Mouse (Mus musculus) MEL (cell line): ENCODE data around the gene Padi1. TPM values are rescaled to one million over a fixed set of nuclear protein-coding genes. Genes with fewer than 3 reads are reported as not detected.

Source experiments
- DNase-seq: peaks from one replicate; pipeline ENCODE4 v3.0.0; 2011; ENCODE audit warnings: low read depth, low spot score
- H3K27ac ChIP-seq: 2 replicates; pipeline ENCODE4 v1.5.1; 2012; ENCODE audit warnings: low read depth, mild to moderate bottlenecking, control low read depth, low read length, moderate library complexity; ENCODE audit not compliant: control insufficient read depth
- H3K27me3 ChIP-seq, 2 experiments: fragments of 150-350 bp in 1 of 2; sonication (generic) in 1 of 2; 2 replicates each; pipeline ENCODE4 v1.6.1; 2012; ENCODE audit warnings: low read length in 2 of 2, mild to moderate bottlenecking in 2 of 2, improper control_type of control experiment in 1 of 2, moderate library complexity in 1 of 2; ENCODE audit not compliant: insufficient read depth in 2 of 2, control insufficient read depth in 1 of 2
- H3K36me3 ChIP-seq, 2 experiments: 2 replicates each; pipeline ENCODE4 v1.6.1; 2012 to 2014; ENCODE audit warnings: low read length in 2 of 2, improper control_type of control experiment in 1 of 2, inconsistent platforms in 1 of 2, mild to moderate bottlenecking in 1 of 2; ENCODE audit not compliant: insufficient read depth in 2 of 2, control insufficient read depth in 1 of 2
- H3K4me1 ChIP-seq, 2 experiments: fragments of 150-350 bp in 1 of 2; sonication (generic) in 1 of 2; 2 replicates each; pipeline ENCODE4 v1.6.1; 2012; ENCODE audit warnings: low read length in 2 of 2, improper control_type of control experiment in 1 of 2, mild to moderate bottlenecking in 1 of 2; ENCODE audit not compliant: insufficient read depth in 2 of 2, control insufficient read depth in 1 of 2
- H3K4me3 ChIP-seq, 2 experiments: fragments of 150-350 bp in 1 of 2; sonication (generic) in 1 of 2; 2 replicates each; pipeline ENCODE4 v1.5.1; 2012; ENCODE audit warnings: low read depth in 2 of 2, low read length in 2 of 2, mild to moderate bottlenecking in 2 of 2, moderate library complexity in 2 of 2, control low read depth in 1 of 2, improper control_type of control experiment in 1 of 2; ENCODE audit not compliant: control insufficient read depth in 1 of 2, insufficient read depth in 1 of 2
- H3K79me2 ChIP-seq: 2 replicates; pipeline ENCODE4 v1.6.1; 2012; ENCODE audit warnings: mild to moderate bottlenecking, low read length, moderate library complexity; ENCODE audit not compliant: control insufficient read depth, poor library complexity, insufficient read depth
- H3K9ac ChIP-seq: 2 replicates; pipeline ENCODE4 v1.6.1; 2012; ENCODE audit warnings: low read depth, mild to moderate bottlenecking, control low read depth, low read length, moderate library complexity; ENCODE audit not compliant: control insufficient read depth, poor library complexity, severe bottlenecking
- H3K9me3 ChIP-seq: fragments of 150-350 bp; sonication (generic); replicated peaks from 2 replicates; pipeline ENCODE4 v1.6.1; 2012; ENCODE audit warnings: mild to moderate bottlenecking, low read length, improper control_type of control experiment, moderate library complexity; ENCODE audit not compliant: insufficient read depth
- BHLHE40 ChIP-seq: IDR thresholded peaks from 2 replicates; pipeline ENCODE4 v1.6.1; 2012; ENCODE audit warnings: low read depth, mild to moderate bottlenecking, inconsistent platforms, low read length, improper control_type of control experiment, borderline replicate concordance
- CTCF ChIP-seq, 3 experiments: IDR thresholded peaks in 2 of 3; conservative IDR thresholded peaks in 1 of 3; 2 replicates each; pipeline ENCODE4 v1.5.1; 2011 to 2012; ENCODE audit warnings: low read length in 3 of 3, low read depth in 2 of 3, mild to moderate bottlenecking in 2 of 3, improper control_type of control experiment in 1 of 3, inconsistent platforms in 1 of 3, mixed read lengths in 1 of 3, moderate library complexity in 1 of 3; ENCODE audit not compliant: control insufficient read depth in 1 of 3, insufficient read depth in 1 of 3, poor library complexity in 1 of 3, severe bottlenecking in 1 of 3
- E2F4 ChIP-seq: IDR thresholded peaks from 2 replicates; pipeline ENCODE4 v1.6.1; 2011; ENCODE audit warnings: low read depth, low read length, improper control_type of control experiment, borderline replicate concordance
- ELF1 ChIP-seq: IDR thresholded peaks from 2 replicates; pipeline ENCODE4 v1.6.1; 2014; ENCODE audit warnings: low read depth, mild to moderate bottlenecking, inconsistent platforms, low read length, improper control_type of control experiment, moderate library complexity
- EP300 ChIP-seq, 2 experiments: IDR thresholded peaks; 2 replicates each; pipeline ENCODE4 v1.6.1; 2011; ENCODE audit warnings: improper control_type of control experiment in 2 of 2, low read length in 2 of 2, low read depth in 1 of 2, mild to moderate bottlenecking in 1 of 2
- ETS1 ChIP-seq: IDR thresholded peaks from 2 replicates; pipeline ENCODE4 v1.6.1; 2012; ENCODE audit warnings: low read depth, mild to moderate bottlenecking, inconsistent platforms, low read length, improper control_type of control experiment, moderate library complexity
- GATA1 ChIP-seq: IDR thresholded peaks from 2 replicates; pipeline ENCODE4 v1.6.1; 2011; ENCODE audit warnings: low read depth, low read length, improper control_type of control experiment
- JUND ChIP-seq: IDR thresholded peaks from 2 replicates; pipeline ENCODE4 v1.6.1; 2011; ENCODE audit warnings: low read depth, mild to moderate bottlenecking, improper control_type of control experiment, low read length
- KAT2A ChIP-seq: conservative IDR thresholded peaks from 2 replicates; pipeline ENCODE4 v1.6.1; 2012; ENCODE audit warnings: low read depth, low read length, improper control_type of control experiment, inconsistent platforms
- MAFK ChIP-seq: IDR thresholded peaks from 2 replicates; pipeline ENCODE4 v1.6.1; 2011; ENCODE audit warnings: low read depth, mild to moderate bottlenecking, low read length, improper control_type of control experiment, borderline replicate concordance
- MAZ ChIP-seq: IDR thresholded peaks from 2 replicates; pipeline ENCODE4 v1.6.1; 2012; ENCODE audit warnings: low read depth, mild to moderate bottlenecking, inconsistent platforms, low read length, improper control_type of control experiment
- MEF2A ChIP-seq: IDR thresholded peaks from 2 replicates; pipeline ENCODE4 v1.6.1; 2014; ENCODE audit warnings: low read depth, mild to moderate bottlenecking, inconsistent platforms, low read length, improper control_type of control experiment; ENCODE audit not compliant: poor library complexity, insufficient replicate concordance, severe bottlenecking; ENCODE audit errors: extremely low read depth
- MXI1 ChIP-seq: IDR thresholded peaks from 2 replicates; pipeline ENCODE4 v1.6.1; 2011; ENCODE audit warnings: mild to moderate bottlenecking, low read depth, low read length, improper control_type of control experiment
- MYB ChIP-seq: IDR thresholded peaks from 2 replicates; pipeline ENCODE4 v1.6.1; 2011; ENCODE audit warnings: mild to moderate bottlenecking, low read depth, low read length, improper control_type of control experiment
- MYC ChIP-seq: IDR thresholded peaks from 2 replicates; pipeline ENCODE4 v1.6.1; 2011; ENCODE audit warnings: low read depth, mild to moderate bottlenecking, low read length, improper control_type of control experiment, moderate library complexity
- NELFE ChIP-seq: IDR thresholded peaks from 2 replicates; pipeline ENCODE4 v1.6.1; 2011; ENCODE audit warnings: low read depth, low read length, improper control_type of control experiment
- NRF1 ChIP-seq: IDR thresholded peaks from 2 replicates; pipeline ENCODE4 v1.6.1; 2014; ENCODE audit warnings: low read depth, mild to moderate bottlenecking, inconsistent platforms, low read length, improper control_type of control experiment, moderate library complexity; ENCODE audit not compliant: poor library complexity, insufficient read depth, severe bottlenecking
- POLR2A ChIP-seq, 2 experiments: IDR thresholded peaks; 2 replicates each; pipeline ENCODE4 v1.6.1; 2011 to 2012; ENCODE audit warnings: low read length in 2 of 2, mild to moderate bottlenecking in 2 of 2, control low read depth in 1 of 2, improper control_type of control experiment in 1 of 2, low read depth in 1 of 2, moderate library complexity in 1 of 2; ENCODE audit not compliant: control insufficient read depth in 1 of 2, insufficient read depth in 1 of 2, poor library complexity in 1 of 2
- POLR2AphosphoS2 ChIP-seq: IDR thresholded peaks from 2 replicates; pipeline ENCODE4 v1.6.1; 2011; ENCODE audit warnings: low read length, improper control_type of control experiment
- SIN3A ChIP-seq: IDR thresholded peaks from 2 replicates; pipeline ENCODE4 v1.6.1; 2012; ENCODE audit warnings: low read length, improper control_type of control experiment, inconsistent platforms
- SMC3 ChIP-seq: IDR thresholded peaks from 2 replicates; pipeline ENCODE4 v1.6.1; 2011; ENCODE audit warnings: low read depth, low read length, improper control_type of control experiment
- TAL1 ChIP-seq: IDR thresholded peaks from 2 replicates; pipeline ENCODE4 v1.6.1; 2012; ENCODE audit warnings: mild to moderate bottlenecking, inconsistent platforms, low read length, moderate library complexity, mixed read lengths
- TBP ChIP-seq: IDR thresholded peaks from 2 replicates; pipeline ENCODE4 v1.8.0; 2011; ENCODE audit warnings: low read depth, low read length, improper control_type of control experiment
- USF2 ChIP-seq, 2 experiments: IDR thresholded peaks; 2 replicates each; pipeline ENCODE4 v1.6.1; 2011 to 2012; ENCODE audit warnings: improper control_type of control experiment in 2 of 2, low read length in 2 of 2, borderline replicate concordance in 1 of 2, inconsistent platforms in 1 of 2, low read depth in 1 of 2, mild to moderate bottlenecking in 1 of 2; ENCODE audit not compliant: insufficient read depth in 1 of 2
- ZC3H11A ChIP-seq: IDR thresholded peaks from 2 replicates; pipeline ENCODE4 v1.6.1; 2012; ENCODE audit warnings: low read depth, mild to moderate bottlenecking, inconsistent platforms, low read length, improper control_type of control experiment
- ZKSCAN1 ChIP-seq: IDR thresholded peaks from 2 replicates; pipeline ENCODE4 v1.6.1; 2012; ENCODE audit warnings: low read depth, mild to moderate bottlenecking, inconsistent platforms, low read length, improper control_type of control experiment, moderate library complexity
- ZMIZ1 ChIP-seq: IDR thresholded peaks from 2 replicates; pipeline ENCODE4 v1.6.1; 2012; ENCODE audit warnings: low read depth, mild to moderate bottlenecking, inconsistent platforms, low read length, improper control_type of control experiment, moderate library complexity
- ZNF384 ChIP-seq: IDR thresholded peaks from 2 replicates; pipeline ENCODE4 v1.6.1; 2012; ENCODE audit warnings: low read depth, mild to moderate bottlenecking, inconsistent platforms, low read length, improper control_type of control experiment
- polyA plus RNA-seq, 2 experiments: library from polyadenylated mRNA; stranded (reverse) in 1 of 2; unstranded in 1 of 2; fragments of >175 nt in 1 of 2; fragments of >200 nt in 1 of 2; gene quantifications; 2 replicates each; pipeline versions ENCODE4 v1.2.1 to v1.2.4; 2012; ENCODE audit warnings: low replicate concordance in 2 of 2, low read depth in 1 of 2; ENCODE audit not compliant: insufficient read length in 2 of 2, insufficient read depth in 1 of 2, missing spikeins in 1 of 2
- total RNA-seq: library from RNA; depleted of rRNA; stranded (reverse); fragments of 300-350 nt; gene quantifications from 2 replicates; pipeline ENCODE4 v1.2.3, GENCODE M21; 2012

Padi1 gene
- total and polyA plus RNA-seq, 3 experiments, result 0.31 to 0.40 TPM; not detected in 1

GRCm38 (mm10) chr4:140879116-140879515 is 33.5 kb upstream of the Padi1 start:
- Histone ChIP-seq H3K9ac (no peak overlapping the region), H3K36me3 (no peaks in the 10 kb centered on the region), H3K79me2 (no peaks in the 10 kb centered on the region), H3K27me3 (peaks cover 0 to 2% of the 10 kb centered on the region in 2 experiments; a peak in 2 of 4 replicates), H3K4me3 (no peak overlapping the region), H3K9me3 (no peaks in the 10 kb centered on the region), H3K27ac (no peak overlapping the region), H3K4me1 (no peaks in the 10 kb centered on the region)
- TF ChIP-seq ZNF384 (no peak), MXI1 (no peak), ZC3H11A (no peak), POLR2A (IDR thresholded peaks at IDR 0.05; ENCODE audit: control insufficient read depth in 1 of 2, insufficient read depth in 1 of 2, low read depth in 1 of 2, low read length in 2 of 2, poor library complexity in 1 of 2) (no peak), ETS1 (no peak), GATA1 (no peak), EP300 (IDR thresholded peaks at IDR 0.05; ENCODE audit: low read depth in 1 of 2, low read length in 2 of 2) (no peak), POLR2AphosphoS2 (no peak), CTCF (IDR thresholded peaks at IDR 0.05 in 2 of 3, conservative IDR thresholded peaks at IDR 0.05 in 1 of 3; ENCODE audit: control insufficient read depth in 1 of 3, insufficient read depth in 1 of 3, low read depth in 2 of 3, low read length in 3 of 3, poor library complexity in 1 of 3, severe bottlenecking in 1 of 3) (no peak), KAT2A (no peak), MYB (no peak), ZKSCAN1 (no peak), NRF1 (no peak), SIN3A (no peak), ELF1 (no peak), MAFK (no peak), NELFE (no peak), TBP (no peak)
- DNase-seq, result no peak

GRCm38 (mm10) chr4:140878655-140879054 is 33.1 kb upstream of the Padi1 start:
- H3K4me3 ChIP-seq, result no peak overlapping the region
- no peaks in the 10 kb centered on the region for H3K79me2 ChIP-seq
- no peak overlapping the region for H3K9ac ChIP-seq
- H3K4me1 ChIP-seq, result no peaks in the 10 kb centered on the region
- no peaks in the 10 kb centered on the region for H3K36me3 ChIP-seq
- no peak for DNase-seq
- no peak overlapping the region for H3K27ac ChIP-seq
- no peaks in the 10 kb centered on the region for H3K9me3 ChIP-seq
- TF ChIP-seq SMC3, result no peak
- no peak for TF ChIP-seq BHLHE40
- TF ChIP-seq ZMIZ1, result no peak
- no peak for TF ChIP-seq POLR2AphosphoS2
- no peak for TF ChIP-seq MAZ
- no peak for TF ChIP-seq ETS1
- no peak for TF ChIP-seq KAT2A
- no peak for TF ChIP-seq CTCF (IDR thresholded peaks at IDR 0.05 in 2 of 3, conservative IDR thresholded peaks at IDR 0.05 in 1 of 3; ENCODE audit: control insufficient read depth in 1 of 3, insufficient read depth in 1 of 3, low read depth in 2 of 3, low read length in 3 of 3, poor library complexity in 1 of 3, severe bottlenecking in 1 of 3)
- no peak for TF ChIP-seq E2F4
- TF ChIP-seq TAL1, result no peak
- TF ChIP-seq JUND, result no peak
- no peak for TF ChIP-seq TBP
- TF ChIP-seq ZKSCAN1, result no peak
- TF ChIP-seq MYC, result no peak
- TF ChIP-seq USF2 (IDR thresholded peaks at IDR 0.05; ENCODE audit: borderline replicate concordance in 1 of 2, insufficient read depth in 1 of 2, low read depth in 1 of 2, low read length in 2 of 2), result no peak
- TF ChIP-seq MEF2A, result no peak
- TF ChIP-seq NRF1, result no peak
- H3K27me3 ChIP-seq, result peaks cover 0 to 2% of the 10 kb centered on the region in 2 experiments; a peak in 2 of 4 replicates
